Mouse (Mus musculus): ENCODE data around the gene 6030468B19Rik.
A peak's percentile ranks its signal among the peaks of the same experiment; 100 is the strongest.

DNA sequence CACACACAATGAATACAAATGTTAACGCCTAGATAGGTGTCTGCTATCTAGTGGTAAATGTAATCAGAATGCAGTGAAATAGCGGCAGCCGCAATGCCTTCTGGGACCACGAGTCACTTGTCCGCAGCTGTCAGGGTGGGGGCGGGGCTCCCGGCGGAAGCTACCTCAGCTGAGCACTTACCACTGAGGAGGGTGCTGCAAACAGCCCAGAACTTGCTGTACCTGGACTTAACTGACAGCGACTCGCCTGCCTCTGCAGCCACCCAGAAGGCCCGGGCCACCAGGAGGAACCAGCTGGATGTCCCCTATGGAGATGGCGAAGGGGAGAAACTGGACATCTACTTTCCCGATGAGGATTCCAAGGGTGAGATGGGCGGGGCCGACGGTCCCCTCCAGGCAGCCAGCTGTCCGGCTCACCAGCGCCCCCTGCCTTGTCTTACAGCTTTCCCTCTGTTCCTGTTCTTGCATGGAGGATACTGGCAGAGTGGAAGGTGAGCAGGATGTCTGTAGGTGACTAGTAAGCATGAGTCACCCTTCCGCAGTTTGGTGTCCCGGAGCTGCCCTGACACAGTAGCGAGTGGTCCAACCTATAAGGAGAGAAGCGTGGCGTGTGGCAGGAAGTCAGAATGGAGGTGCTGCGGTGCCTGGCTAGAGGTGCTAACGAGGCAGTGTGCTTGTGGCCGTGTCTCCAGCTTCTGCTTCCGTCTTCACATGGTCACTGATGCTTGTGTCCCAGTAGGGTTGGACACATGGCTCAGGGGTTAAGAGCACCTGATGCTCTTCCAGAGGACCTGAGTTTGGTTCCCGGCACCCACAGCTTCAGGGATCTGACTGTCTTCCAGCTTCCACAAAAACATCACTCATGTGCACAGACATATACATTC, 34.9 kb downstream of the 6030468B19Rik start:
- TF ChIP-seq POLR2A (IDR thresholded peaks at IDR 0.05; ENCODE audit: borderline replicate concordance, extremely low read depth, insufficient read depth, insufficient read length, poor library complexity, severe bottlenecking) (no peak), CTCF (IDR thresholded peaks at IDR 0.05; ENCODE audit: borderline replicate concordance, extremely low read depth, insufficient read depth, insufficient read length) (peak; percentile 67)

Measured in brain, embryonic 14.5 days (tissue).